Mouse (Mus musculus) CD4-positive helper T cell, adult 2 months (primary cell): Measurements from ENCODE around the gene Ociad2.
"Not testable (repeated sequence)": the region's sequence is repeated elsewhere in the genome, so short reads cannot be mapped to it uniquely, and the experiment has no call there.

ENCODE experiments used
- DNase-seq: peaks from one replicate; pipeline ENCODE4 v3.0.0-alpha.2; 2012; ENCODE audit warnings: low read depth, missing footprints, low spot score

Gene Ociad2

DNA sequence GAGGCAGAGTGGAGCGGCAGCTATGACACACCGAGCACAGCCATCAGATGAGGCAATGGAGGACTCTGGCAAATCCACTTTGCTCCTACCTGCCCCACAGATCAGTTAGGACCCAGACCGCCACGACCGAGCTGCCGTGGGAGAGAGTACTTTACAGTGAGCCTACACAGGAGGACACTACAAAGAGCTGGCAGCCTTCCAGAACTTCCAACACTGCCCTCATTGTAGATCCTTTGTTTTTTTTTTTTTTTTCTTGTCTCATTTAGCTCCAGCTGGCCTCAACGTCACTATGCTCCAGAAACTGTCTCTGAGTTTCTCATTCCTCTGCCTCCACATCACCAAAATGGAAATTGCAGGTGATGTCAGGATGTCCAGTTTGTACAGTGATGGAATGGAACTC lies 12.7 kb upstream of the Ociad2 start:
- DNase-seq, result no peak

DNA sequence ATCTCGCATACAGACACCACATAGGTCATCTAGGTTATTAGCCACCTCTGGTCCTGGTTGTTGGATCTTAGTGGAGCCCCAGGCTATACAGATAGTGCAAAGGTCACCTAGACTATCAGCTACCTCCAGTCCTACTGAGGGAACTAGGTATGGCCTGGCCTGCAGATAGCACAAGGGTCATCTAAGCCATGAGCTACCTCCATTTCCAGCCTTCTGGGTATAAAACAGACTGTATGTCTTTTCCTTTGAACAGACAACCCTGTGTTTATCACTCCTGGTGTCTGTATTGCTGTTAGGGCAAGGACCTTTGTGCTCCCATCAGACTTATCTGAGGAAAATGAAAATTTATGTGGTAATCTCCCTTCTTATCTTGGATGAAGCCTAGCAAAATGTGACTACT lies 11.0 kb upstream of the Ociad2 start:
- no peak for DNase-seq

DNA sequence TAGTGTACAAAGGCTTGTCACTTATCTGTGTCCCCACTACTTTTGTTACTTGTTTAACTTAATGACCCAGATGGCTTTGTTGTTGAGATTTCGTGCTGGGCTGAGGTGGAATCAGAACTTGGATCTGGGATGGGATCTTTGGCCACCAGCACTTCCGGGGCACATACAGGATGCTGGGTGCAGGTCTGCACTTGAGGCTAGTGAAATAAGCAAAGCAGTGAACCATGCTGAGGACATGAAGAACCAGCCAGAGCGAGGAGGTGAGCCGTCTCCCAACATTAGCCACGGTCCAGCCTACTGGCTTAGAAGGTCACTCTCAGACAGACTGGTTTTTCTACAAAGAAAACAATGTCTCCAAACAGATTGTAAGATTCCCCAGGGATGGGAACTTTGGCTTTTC lies 8.7 kb upstream of the Ociad2 start:
- DNase-seq, result no peak

DNA sequence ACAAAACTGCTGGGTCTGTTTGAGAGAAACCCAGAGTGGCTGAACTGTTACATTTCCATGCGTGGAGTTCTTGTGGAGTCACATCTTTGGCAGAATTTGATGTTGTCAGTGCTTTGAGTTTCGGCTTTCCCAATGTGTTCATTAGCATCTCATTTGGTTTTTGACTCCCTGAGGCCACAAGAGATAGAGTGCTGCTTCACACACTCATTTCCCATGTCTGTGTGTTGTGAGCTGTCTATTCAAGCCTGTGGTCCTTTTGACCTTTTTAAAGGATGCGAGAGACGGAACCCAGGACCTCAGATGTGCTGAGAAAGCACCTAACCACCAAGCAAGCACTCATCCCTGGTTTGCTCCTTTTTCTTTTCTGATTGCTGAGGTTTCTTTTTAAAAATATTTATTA lies 4.4 kb upstream of the Ociad2 start:
- DNase-seq, result no peak

DNA sequence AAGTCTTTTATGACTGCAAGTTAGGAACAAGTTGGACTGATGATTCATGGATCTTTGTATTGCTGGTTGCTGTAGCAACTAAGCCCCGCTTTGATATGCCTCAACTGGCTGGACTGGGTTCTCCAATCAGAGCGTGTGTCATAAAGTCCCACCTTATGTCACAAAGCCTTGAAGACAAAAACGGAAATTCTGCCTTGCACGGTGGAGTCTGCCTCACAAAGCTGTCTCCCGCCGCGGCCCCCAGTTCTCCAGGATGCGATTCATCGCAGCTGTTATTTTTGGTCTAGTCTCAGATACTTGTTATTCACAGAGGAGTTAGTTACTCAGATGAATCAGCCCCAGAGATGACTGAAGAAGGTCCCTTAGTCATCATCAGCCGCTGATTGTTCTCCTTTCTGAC lies 3.5 kb upstream of the Ociad2 start:
- peak; percentile 45 for DNase-seq

DNA sequence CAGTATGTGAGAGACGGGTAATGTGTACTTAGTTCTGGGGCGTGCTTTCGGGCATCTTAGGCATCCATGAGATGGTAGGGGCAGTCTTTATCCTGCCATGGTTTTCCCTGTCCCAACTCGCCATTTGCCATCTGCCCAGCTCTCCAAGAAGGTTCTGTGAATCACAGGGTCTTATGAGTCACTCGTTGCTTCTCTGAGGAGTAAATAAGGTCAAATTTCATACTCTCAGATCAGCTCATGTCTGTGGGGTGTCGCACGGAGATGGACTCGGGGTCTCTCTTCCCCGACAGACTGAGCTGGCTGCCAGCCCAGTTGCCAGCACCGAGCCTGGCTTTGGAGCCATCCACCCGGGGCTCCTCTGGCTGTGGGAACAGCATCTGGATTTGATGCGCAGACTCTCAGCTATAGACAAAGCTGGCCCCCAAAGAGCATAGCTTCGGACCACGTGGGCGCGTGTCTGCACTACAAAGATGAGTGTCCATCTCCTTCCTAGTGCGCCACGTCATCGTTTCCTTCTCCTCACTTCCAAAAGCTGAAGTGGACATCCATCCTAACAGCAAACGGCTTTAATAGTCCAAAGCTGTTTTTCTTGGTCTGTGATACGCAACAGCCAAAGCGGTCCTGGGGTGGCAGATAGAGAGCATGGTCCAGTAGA lies 2.0 kb upstream of the Ociad2 start:
- DNase-seq, result no peak

DNA sequence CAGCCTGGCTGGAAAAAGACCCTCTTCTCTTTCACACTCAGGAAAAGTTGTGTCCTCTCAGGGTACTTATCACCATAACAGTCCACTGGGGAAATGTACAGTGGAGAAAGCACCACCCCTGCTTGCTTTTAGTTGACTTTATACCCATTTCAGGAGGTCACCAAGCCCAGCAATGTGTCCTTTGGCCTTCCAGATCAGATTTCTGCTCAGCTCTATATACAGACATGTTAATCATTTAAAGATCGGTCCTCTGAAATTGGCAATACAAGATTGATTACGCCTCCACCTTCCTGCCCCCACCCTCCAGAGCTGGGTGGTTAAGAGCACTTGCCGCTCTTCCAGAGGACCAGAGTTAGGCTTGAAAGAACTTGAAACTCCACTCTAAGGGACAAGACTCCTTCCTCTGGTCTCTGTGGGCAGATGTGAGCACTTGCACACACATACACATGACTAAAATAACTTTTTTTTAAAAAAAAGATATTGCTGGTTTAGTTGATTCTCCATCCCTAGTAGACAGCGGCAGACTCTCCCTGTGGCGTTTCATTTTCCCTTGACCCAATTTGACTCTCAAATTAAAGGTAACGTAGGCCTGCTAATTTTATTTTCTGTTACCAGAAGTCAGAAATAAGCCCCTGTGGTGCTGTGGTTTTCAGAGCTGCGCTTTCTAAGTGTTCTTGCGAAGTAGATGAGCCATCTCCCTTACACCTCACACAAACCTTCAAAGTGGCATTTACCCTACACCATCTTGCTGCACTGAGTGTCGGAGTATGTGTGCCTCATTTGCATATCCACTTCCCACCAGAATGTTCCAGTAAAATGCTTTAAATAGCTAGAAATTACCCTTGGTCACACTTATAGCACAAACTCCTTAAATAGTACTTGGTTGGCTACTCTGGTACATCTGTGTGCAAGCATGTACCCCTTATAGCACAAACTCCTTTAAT lies 777 bp downstream of the Ociad2 start:
- DNase-seq, result no peak

DNA sequence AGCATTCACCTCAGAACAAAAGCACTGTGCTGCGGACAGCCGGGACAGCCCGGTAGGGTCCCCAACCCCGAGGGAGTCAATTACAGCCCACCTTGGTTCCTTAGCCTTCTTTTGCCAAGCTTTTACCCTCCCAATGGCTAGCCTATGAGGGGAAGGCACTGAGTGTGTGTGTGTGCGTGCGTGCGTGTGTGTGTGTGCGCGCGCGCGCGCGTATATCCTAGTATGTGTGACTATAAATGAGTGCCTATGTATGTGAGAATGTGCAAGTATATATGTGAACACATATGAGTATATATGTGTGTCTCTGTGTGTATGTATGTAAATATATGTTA lies 2.0 kb downstream of the Ociad2 start:
- no peak for DNase-seq

DNA sequence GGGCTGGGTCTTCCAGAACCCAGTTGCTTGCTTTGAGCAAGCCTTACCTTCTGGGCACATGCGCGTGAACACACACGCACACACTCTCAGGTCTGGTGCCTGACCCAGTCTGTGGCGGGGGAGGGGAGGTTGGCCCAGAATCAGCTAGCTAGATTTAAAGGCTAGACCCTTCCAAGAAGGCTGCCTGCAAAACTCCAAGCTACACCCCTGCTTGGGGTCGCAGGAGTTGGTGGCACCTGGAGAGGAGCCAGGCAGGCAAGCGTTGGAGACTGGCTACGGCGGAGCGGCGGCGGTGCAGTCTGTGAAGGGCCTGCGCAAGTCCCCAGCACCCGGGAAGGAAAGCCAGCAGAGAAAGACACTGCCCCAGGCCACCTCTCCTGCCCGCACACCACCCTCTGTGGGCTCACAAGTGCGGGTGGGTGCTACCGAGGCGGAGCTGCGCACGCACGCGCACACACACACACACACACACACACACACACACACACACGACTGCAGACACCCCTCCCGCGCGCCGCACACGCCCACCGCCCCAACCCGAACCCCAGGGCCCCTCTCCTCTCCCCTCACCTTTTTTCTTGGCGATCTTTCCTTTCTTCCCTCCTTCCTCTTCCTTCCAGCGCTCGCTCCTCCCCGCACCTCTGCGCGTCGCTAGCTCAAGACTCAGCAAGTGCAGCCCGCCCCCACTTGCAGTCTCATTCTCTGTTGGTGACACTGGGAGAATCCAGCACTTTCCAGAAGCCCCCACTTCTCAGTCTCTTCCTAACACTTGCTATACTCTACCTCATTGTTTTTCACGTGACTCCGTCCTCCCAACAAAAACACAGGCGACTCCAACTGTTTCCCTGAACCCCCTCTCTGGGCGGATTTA lies 2.6 kb downstream of the Ociad2 start:
- DNase-seq, result peak; percentile 34

DNA sequence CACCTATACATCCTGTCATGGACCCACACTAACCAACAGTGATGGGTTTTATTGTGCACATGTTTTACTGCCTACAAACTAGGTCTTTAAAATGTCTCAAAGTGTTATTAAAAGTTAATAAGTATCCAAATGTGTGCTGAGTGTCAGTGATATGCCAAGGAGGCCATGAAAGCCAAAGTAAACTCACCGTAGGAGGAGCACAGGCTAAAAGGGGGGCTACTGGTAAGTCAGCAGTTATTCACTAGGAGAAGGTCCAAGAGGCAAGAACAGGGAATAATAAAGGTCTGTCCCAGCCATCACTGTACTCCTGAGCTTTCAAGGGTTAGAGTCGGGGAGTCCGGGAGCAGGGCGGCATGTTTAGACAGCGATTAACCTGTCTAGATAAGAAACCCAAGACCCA lies 4.4 kb downstream of the Ociad2 start:
- no peak for DNase-seq

DNA sequence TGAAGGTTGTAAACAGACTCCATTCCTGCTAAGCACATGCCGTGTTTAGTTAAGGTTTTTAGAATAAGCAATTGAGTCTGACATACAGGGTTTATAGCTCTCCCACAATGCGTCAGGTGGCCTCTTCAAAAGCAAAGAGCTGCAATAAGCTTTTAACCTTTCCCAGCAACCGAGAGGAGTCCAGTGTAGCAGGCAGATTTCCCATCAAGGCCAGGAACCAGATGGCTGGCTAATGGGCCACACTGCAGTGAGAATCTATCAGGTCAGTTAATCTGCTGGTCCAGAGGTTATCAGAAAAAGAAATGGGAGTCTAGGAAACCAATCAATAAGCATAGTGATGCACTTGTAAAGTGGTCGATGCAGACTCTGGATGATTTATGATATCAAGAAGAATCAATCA lies 9.8 kb downstream of the Ociad2 start:
- DNase-seq, result no peak

DNA sequence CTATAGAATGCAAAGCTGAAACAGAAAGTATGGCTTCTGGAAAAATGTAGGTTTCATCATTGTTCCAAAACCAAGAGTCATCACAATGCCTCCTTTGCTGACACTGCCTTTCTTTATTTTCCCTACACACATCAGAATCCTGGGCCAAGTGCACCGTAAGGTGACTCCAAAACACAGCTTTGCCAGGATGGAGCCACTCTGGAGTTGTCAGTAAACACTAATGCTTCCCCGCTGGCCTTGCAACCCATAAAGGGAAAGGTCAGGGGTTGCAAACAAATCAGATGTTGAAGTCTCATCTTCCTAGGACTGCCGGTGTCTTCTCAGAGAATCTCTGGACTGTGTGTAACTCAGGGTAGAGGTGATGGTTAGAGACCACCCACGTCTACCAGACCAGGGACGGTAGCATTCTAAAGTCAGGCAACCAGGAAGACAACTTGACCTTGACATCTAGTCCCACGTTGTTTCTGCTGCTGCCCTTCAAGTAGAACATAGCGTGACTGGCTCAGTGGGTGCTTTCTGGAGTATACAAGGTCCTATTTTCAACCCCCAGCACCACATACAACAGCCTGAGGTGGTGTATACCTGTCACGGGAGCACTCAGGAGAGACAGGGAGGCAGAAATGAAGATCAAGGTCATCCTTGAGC lies 16.2 kb downstream of the Ociad2 start:
- DNase-seq, result no peak

DNA sequence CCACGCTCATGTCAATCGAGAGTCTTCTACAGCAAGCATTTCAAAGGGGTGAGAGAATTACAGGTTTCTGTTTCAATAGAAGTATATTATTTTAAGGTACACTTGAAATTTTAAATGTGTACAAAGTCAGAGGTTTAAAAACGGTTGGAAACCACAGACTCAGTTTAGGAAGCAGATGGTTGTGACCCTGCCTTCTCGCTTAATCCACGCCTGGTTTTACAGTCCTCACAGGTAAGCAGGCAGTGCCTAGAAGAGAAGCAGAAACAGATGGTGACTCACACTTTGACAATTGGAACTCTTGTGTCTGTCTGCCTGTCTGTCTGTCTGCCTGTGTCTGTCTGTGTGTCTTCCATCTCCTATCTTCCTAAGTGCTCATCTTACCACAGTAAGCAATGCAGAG lies 17.2 kb downstream of the Ociad2 start:
- DNase-seq, result no peak

DNA sequence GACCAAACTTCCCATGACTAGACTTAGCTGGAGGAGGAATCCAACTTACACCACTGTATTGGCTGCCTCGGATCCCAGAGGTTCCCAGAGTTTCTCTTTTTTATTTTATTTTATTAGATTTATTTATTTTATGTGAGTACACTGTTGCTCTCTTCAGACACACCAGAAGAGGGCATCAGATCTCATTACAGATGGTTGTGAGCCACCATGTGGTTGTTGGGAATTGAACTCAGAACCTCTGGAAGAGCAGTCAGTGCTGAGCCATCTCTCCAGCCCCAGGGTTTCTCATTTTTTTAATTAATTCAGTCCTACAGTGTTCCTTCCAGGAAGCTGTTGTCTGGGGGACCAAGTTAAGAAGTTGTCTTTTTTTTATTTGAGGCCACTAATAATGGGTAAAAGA lies 18.1 kb downstream of the Ociad2 start:
- not testable (repeated sequence) for DNase-seq

DNA sequence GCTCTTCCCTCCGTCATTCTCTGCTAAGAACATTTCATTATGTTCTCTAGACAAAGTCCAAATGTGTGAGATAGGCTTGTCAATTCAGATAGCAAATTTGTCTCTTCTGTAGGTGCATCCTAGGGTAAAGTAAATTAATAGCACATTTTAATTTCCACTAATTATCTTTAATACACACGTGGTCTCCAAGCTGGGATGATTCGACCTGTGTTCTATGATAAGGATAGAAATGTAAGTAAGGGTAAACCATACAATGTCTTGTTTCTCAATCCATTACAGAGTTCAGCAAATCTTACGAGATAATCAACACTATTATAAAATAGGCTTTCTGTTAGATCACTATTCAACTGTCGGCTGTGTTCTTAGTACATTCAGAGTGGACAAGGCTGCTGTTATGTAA lies 21.5 kb downstream of the Ociad2 start:
- no peak for DNase-seq

DNA sequence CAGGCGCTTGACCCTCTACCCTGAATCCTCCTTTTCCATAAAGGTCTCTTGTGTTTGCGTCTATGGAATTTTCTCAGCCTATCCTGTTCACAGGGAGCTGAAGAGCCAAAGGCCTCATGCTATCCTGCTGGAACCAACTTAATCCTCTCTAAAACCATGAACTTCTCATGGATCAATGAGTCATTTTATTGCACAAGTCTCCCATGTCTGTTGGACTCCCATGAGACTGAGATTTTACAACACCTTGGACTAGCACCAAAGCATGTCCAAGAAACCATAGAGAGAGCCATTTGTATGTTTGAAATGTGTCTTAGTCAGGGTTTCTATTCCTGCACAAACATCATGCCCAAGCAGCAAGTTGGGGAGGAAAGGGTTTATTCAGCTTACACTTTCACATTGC lies 26.2 kb downstream of the Ociad2 start:
- DNase-seq, result no peak

DNA sequence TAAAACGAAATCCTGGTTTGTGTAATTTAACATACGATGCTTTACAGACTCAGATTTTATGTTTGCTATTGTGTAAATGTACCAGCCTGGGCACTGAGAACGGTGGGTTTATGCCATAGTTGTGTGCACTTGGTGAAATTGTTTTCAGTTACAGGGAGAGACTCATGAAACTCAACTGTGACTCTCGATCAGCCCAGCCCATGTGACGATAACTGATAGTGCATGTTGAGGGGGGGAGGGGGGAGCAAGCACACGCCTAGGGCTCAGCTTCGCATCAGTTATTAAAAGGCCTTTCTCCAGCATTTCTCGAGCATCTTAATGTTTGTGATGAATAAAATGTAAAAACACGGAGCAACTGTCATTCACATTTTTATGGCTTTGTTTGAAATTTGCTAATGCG lies 27.2 kb downstream of the Ociad2 start:
- no peak for DNase-seq

DNA sequence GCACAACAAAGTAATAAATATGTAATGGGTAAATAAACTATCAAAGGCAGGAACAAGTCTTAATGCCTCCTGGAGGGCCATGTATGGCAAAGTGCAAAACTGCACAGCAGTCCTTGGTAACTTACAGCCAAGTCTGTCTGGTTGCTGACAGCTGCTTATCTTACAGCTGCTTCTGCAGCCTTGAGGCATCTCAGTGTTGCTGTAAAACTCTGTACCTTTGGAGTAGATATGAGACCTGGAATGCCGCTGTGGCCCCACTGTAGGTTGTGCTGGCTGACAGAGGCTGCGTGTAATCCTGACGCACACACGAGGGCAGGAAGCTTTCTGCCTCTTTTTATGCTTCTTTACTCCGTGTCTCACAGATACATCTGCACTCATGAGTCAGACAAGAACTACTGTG lies 29.4 kb downstream of the Ociad2 start:
- no peak for DNase-seq

DNA sequence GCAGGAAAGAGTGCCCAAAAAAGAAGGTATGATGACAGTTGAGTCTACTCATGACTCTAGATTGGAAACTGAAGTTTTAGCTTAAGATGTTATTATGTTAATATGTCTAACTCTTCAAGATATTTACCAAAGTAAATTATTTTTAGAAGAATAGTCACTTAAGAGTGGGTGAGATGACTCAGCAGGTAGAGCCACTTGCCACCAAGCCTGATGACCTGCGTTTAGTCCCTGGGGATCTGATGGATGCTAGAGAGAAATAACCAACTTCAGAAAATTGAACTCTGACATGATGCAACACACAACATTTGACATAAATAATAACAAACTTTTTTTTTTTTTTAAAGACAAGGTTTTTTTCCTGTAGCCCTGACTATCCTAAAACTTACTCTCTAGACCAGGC lies 30.4 kb downstream of the Ociad2 start:
- no peak for DNase-seq

DNA sequence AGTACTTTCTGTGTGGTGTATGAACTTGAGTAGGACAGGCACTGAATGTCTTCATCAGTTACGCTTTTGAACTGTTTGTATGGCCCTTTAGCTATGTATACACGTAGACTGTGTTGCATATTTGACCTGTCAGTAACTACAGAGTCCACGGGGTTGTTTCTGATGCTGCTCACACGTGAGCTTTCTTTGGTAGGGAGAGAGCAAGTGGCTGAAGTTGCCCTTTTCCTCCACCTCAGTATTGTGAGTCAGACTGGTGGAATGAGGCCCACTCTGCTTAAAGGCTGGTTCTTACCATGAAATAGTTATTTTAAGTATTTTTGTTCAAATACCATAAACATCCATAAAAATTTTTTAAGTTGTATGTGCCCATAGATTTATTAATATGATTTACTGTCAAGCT lies 31.3 kb downstream of the Ociad2 start:
- DNase-seq, result no peak

DNA sequence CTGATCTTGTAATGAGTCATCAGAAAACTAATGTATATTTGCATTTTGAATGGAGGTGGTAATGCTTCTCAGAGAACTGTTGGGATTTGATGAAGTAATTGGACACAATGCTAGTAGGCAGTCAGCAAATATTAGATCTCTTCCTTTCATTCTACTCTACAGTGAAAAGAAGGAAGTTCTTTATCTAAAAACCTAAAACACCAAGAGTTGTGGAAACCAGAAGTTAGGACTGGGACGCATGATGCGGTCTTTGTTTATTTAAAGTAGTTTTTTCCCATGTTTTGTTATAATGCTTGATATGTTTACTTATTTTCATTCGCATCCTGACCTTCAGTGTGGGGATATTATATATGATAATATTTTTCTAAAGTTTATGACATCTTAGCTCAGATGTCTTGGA lies 33.5 kb downstream of the Ociad2 start:
- DNase-seq, result no peak

DNA sequence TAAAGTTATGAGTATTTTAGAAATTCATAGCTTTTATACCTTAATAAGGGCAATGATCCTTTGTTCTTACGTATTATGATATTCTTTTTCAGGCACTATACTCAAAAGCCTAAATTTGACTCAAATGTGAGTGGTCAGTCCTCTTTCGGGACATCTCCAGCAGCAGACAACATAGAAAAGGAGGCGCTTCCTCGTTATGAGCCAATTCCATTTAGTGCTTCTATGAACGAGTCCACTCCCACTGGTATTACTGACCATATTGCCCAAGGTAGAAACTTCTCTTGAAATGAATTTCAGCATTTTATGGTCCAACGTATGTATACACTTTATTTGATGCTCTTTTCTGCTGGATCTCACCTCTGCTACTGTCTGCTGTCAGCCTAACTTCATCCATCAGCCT lies 34.3 kb downstream of the Ociad2 start:
- no peak for DNase-seq
